In genomic region chr11:23614546-23614945, GRCm38 (mm10) we compare ENCODE assay signal across 28 mouse cellular contexts.
"Had no signal": no experiment of that assay in that cellular context is flagged by ENCODE, and none has a peak within 500 bp of the region (broad histone marks: within the 10 kb centered on the region; RNA-seq: fewer than 3 reads in every experiment).

No protein-coding gene starts in this region.

- ATAC-seq: hindbrain, postnatal 0 days; intestine, embryonic 16.5 days had no signal

- H3K9ac ChIP-seq: heart, embryonic 13.5 days; heart, embryonic 15.5 days; hindbrain, embryonic 13.5 days; hindbrain, embryonic 15.5 days; kidney, embryonic 15.5 days; limb, embryonic 12.5 days; liver, embryonic 13.5 days; liver, embryonic 15.5 days had no signal

- H3K4me3 ChIP-seq: heart, adult 2 months; heart, embryonic 13.5 days; heart, embryonic 15.5 days; hindbrain, embryonic 13.5 days; hindbrain, embryonic 15.5 days; kidney, embryonic 15.5 days; layer of hippocampus, adult 2 months; left cerebral cortex, adult 2 months; limb, embryonic 10.5 days; limb, embryonic 12.5 days; liver, embryonic 13.5 days; liver, embryonic 15.5 days had no signal

- H3K27ac ChIP-seq: heart, adult 2 months; heart, embryonic 13.5 days; heart, embryonic 15.5 days; hindbrain, embryonic 13.5 days; hindbrain, embryonic 15.5 days; hindbrain, postnatal 0 days; kidney, embryonic 15.5 days; kidney, postnatal 0 days; layer of hippocampus, adult 2 months; left cerebral cortex, adult 2 months; limb, embryonic 10.5 days; limb, embryonic 12.5 days; liver, embryonic 13.5 days; liver, embryonic 15.5 days had no signal

- H3K9me3 ChIP-seq: heart, embryonic 13.5 days; heart, embryonic 15.5 days; hindbrain, embryonic 13.5 days; hindbrain, embryonic 15.5 days; kidney, embryonic 15.5 days; limb, embryonic 10.5 days; limb, embryonic 12.5 days; liver, embryonic 13.5 days; liver, embryonic 15.5 days had no signal

- H3K36me3 ChIP-seq: liver, embryonic 13.5 days had no signal

- H3K4me1 ChIP-seq: heart, embryonic 13.5 days; heart, embryonic 15.5 days; hindbrain, embryonic 13.5 days; hindbrain, embryonic 15.5 days; kidney, embryonic 15.5 days; limb, embryonic 10.5 days; limb, embryonic 12.5 days; liver, embryonic 13.5 days; liver, embryonic 15.5 days had no signal

- H3K4me2 ChIP-seq: heart, embryonic 11.5 days; heart, embryonic 13.5 days; heart, embryonic 15.5 days; hindbrain, embryonic 13.5 days; hindbrain, embryonic 15.5 days; kidney, embryonic 15.5 days; limb, embryonic 12.5 days; liver, embryonic 11.5 days; liver, embryonic 13.5 days; liver, embryonic 15.5 days had no signal

- DNase-seq: gastrocnemius, postnatal 14 days; gastrocnemius, postnatal 36 days; heart, adult 11 months; heart, adult 2 months; heart, postnatal 14 days; heart, postnatal 36 days; kidney, adult 11 months; kidney, adult 2 months; kidney, adult 9 months; kidney, postnatal 14 days; kidney, postnatal 36 days; liver; liver, embryonic 13.5 days had no signal

- H3K27me3 ChIP-seq: heart, embryonic 13.5 days; heart, embryonic 15.5 days; hindbrain, embryonic 13.5 days; hindbrain, embryonic 15.5 days; kidney, embryonic 15.5 days; limb, embryonic 12.5 days; liver, embryonic 13.5 days; liver, embryonic 15.5 days had no signal
